Mouse (Mus musculus): Measurements from ENCODE around the gene Klhdc8b. TPM values are rescaled to one million over a fixed set of nuclear protein-coding genes. Genes with fewer than 3 reads are reported as not detected.

Gene Klhdc8b
- 10 to 100 TPM; 15.0 to 15.2 TPM for total RNA-seq (2021)
- long read RNA-seq, experiment 1, transcript Klhdc8b-201 (6 exons, 1,897 nt) = major isoform, 18 of 25 reads
- long read RNA-seq, experiment 1, partial matches to known transcripts = 0 of 25 reads
- long read RNA-seq, experiment 1, other reads (novel, unspliced or antisense) = 7 of 25 reads
- long read RNA-seq, experiment 2, transcript Klhdc8b-201 (6 exons, 1,897 nt) = major isoform, 19 of 31 reads
- long read RNA-seq, experiment 2, partial matches to known transcripts = 8 of 31 reads
- long read RNA-seq, experiment 2, other reads (novel, unspliced or antisense) = 4 of 31 reads

GRCm38 (mm10) chr9:108461181-108461631 lies at the start of gene Klhdc8b:
Gene Klhdc8b (minus strand): TSS chr9:108461581.
- intact Hi-C loops (cut with DNase I) = loop anchor here (2.0 kb wide), 1 partner anchor 18 kb away; the partner anchor contains the start of gene Lamb2

GRCm38 (mm10) chr9:108508776-108509175 lies 47.4 kb upstream of the Klhdc8b start:
- no peak for DNase-seq

More at GRCm38 (mm10) chr9:108461181-108461631, at the start of gene Klhdc8b:
- no peak for DNase-seq

GRCm38 (mm10) chr9:108507619-108508434 lies 46.4 kb upstream of the Klhdc8b start, which contains the start of gene Qars:
Gene Qars (plus strand): TSS chr9:108507706.
- peak; percentile 90 to 92 for DNase-seq
- intact Hi-C loops (cut with DNase I) = loop anchor here (2.0 kb wide), 1 partner anchor 17 kb away; the partner anchor contains the start of gene Usp19

More at GRCm38 (mm10) chr9:108508776-108509175, 47.4 kb upstream of the Klhdc8b start:
- intact Hi-C loops (cut with DNase I) = no loop called here

- intact Hi-C loops (cut with DNase I) = loop anchor here (2.0 kb wide), 1 partner anchor 16 kb away; the partner anchor contains the start of gene Usp19
Observed at GRCm38 (mm10) chr9:108506901-108507300, 45.5 kb upstream of the Klhdc8b start.

GRCm38 (mm10) chr9:108499943-108500342 lies 38.6 kb upstream of the Klhdc8b start:
- intact Hi-C loops (cut with DNase I) = no loop called here
- no peak for DNase-seq

More at GRCm38 (mm10) chr9:108506901-108507300, 45.5 kb upstream of the Klhdc8b start:
- no peak for DNase-seq

- intact Hi-C loops (cut with DNase I) = no loop called here
- no peak for DNase-seq
Observed at GRCm38 (mm10) chr9:108499231-108499630, 37.9 kb upstream of the Klhdc8b start.

GRCm38 (mm10) chr9:108494905-108495304 lies 33.5 kb upstream of the Klhdc8b start:
- intact Hi-C loops (cut with DNase I) = no loop called here
- no peak for DNase-seq

- DNase-seq = no peak
- intact Hi-C loops (cut with DNase I) = no loop called here
Observed at GRCm38 (mm10) chr9:108494146-108494825, 32.9 kb upstream of the Klhdc8b start.

GRCm38 (mm10) chr9:108493246-108493645 lies 31.9 kb upstream of the Klhdc8b start:
- intact Hi-C loops (cut with DNase I) = no loop called here
- DNase-seq = no peak

- DNase-seq = peak in 1 of 2 experiments; percentile 40
- intact Hi-C loops (cut with DNase I) = no loop called here
Observed at GRCm38 (mm10) chr9:108492043-108492750, 30.8 kb upstream of the Klhdc8b start.

GRCm38 (mm10) chr9:108491286-108491580 lies 29.9 kb upstream of the Klhdc8b start:
- no peak for DNase-seq
- intact Hi-C loops (cut with DNase I) = loop anchor here (2.0 kb wide), 1 partner anchor 16 kb away; the partner anchor contains the start of gene Qars

GRCm38 (mm10) chr9:108490559-108491285 lies 29.3 kb upstream of the Klhdc8b start, which contains the start of gene Usp19:
Gene Usp19 (plus strand): TSS chr9:108490602.
- intact Hi-C loops (cut with DNase I) = loop anchor here (2.0 kb wide), 1 partner anchor 16 kb away; the partner anchor contains the start of gene Qars
- peak; percentile 95 to 97 for DNase-seq

- intact Hi-C loops (cut with DNase I) = loop anchor here (2.0 kb wide), 1 partner anchor 17 kb away; the partner anchor contains the start of gene Qars
- no peak for DNase-seq
Observed at GRCm38 (mm10) chr9:108489702-108490558, 28.5 kb upstream of the Klhdc8b start.

- intact Hi-C loops (cut with DNase I) = no loop called here
- no peak for DNase-seq
Observed at GRCm38 (mm10) chr9:108489215-108489614, 27.8 kb upstream of the Klhdc8b start.

GRCm38 (mm10) chr9:108488403-108488802 lies 27.0 kb upstream of the Klhdc8b start:
- no peak for DNase-seq
- intact Hi-C loops (cut with DNase I) = no loop called here

GRCm38 (mm10) chr9:108486973-108487530 lies 25.7 kb upstream of the Klhdc8b start:
- intact Hi-C loops (cut with DNase I) = no loop called here
- no peak for DNase-seq

- DNase-seq = no peak
- intact Hi-C loops (cut with DNase I) = no loop called here
Observed at GRCm38 (mm10) chr9:108485301-108485875, 24.0 kb upstream of the Klhdc8b start.

Measured in heart, postnatal 14 days (tissue).